Mouse (Mus musculus): ENCODE data around the gene Tapbp. TPM values are rescaled to one million over a fixed set of nuclear protein-coding genes. Genes with fewer than 3 reads are reported as not detected.
A peak's percentile ranks its signal among the peaks of the same experiment; 100 is the strongest.

Tapbp gene
- polyA plus RNA-seq, 1 experiment from 2014 or later, result 29.2 TPM

GRCm38 (mm10) chr17:33917656-33918292, 2.1 kb downstream of the Tapbp start:
- peaks cover 13% of the 10 kb centered on the region for H3K36me3 ChIP-seq (ENCODE audit: control insufficient read depth, insufficient read depth, low read length)
- peaks cover 30% of the 10 kb centered on the region for H3K4me1 ChIP-seq (ENCODE audit: control insufficient read depth, insufficient read depth, low read depth, low read length)
- H3K4me2 ChIP-seq (ENCODE audit: low read length), result no peak overlapping the region
- no peak overlapping the region for H3K9ac ChIP-seq (ENCODE audit: low read depth, low read length)
- 81% methylated on average over 18 of the region's 18 CpGs for WGBS
- no peak overlapping the region for H3K4me3 ChIP-seq (ENCODE audit: low read length)
- ATAC-seq, result no peak
- H3K27ac ChIP-seq (ENCODE audit: low read depth, low read length), result no peak overlapping the region
- H3K27me3 ChIP-seq (replicated peaks; ENCODE audit: control insufficient read depth, insufficient read depth, low read length), result 0 out of 2 replicates have a peak, but pooled peaks cover 3% of the 10 kb centered on the region
- H3K9me3 ChIP-seq (ENCODE audit: control insufficient read depth, low read length), result no peaks in the 10 kb centered on the region

DNA sequence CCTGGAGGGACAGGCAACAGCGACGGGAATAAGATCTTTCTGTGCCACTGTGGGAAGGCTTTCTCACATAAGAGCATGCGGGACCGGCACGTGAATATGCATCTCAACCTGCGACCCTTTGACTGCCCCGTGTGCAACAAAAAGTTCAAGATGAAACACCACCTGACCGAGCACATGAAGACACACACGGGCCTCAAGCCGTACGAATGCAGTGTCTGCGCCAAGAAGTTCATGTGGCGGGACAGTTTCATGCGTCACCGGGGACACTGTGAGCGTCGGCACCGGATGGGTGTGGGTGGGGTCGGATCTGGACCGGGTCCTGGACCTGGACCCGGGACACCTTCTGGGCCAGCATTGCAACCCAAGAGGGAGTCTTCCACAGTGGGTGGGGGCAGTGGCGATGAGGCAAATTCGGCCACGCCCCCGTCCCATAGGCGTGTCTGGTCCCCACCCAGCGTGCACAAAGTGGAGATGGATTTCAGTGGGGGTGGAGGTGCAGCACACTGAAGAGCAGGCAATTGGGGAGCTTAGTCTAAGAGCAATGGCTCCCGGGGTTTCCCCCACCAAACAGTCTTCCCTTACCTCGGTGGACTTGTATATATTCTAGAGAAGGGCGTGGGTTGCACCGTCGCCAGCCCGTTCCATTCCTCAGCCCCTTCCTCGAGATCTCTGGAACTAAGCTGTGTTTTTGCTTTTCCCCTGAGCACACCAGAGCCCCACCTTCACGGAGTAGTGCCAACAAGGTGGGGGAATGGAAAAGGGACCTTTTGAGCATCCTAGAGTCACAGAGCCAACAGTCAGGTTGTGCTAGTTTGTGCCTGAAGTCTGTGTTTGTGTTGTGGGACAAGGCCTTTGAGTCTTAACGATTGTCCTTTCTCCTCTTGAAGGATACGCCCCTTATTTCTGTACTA, 2.8 kb downstream of the Tapbp start:
- peak overlapping the region; percentile 78 for H3K4me2 ChIP-seq (ENCODE audit: low read length)
- no peaks in the 10 kb centered on the region for H3K9me3 ChIP-seq (ENCODE audit: control insufficient read depth, low read length)
- peaks cover 9% of the 10 kb centered on the region for H3K36me3 ChIP-seq (ENCODE audit: control insufficient read depth, insufficient read depth, low read length)
- 59% methylated on average over 37 of the region's 37 CpGs for WGBS
- H3K27ac ChIP-seq (ENCODE audit: low read depth, low read length), result no peak overlapping the region
- peak overlapping the region; percentile 63; the same call in 1 of the 2 replicates for H3K9ac ChIP-seq (ENCODE audit: low read depth, low read length)
- ATAC-seq, result no peak
- H3K27me3 ChIP-seq (replicated peaks; ENCODE audit: control insufficient read depth, insufficient read depth, low read length), result 0 out of 2 replicates have a peak, but pooled peaks cover 3% of the 10 kb centered on the region
- peak overlapping the region; percentile 49 for H3K4me3 ChIP-seq (ENCODE audit: low read length)
- H3K4me1 ChIP-seq (ENCODE audit: control insufficient read depth, insufficient read depth, low read depth, low read length), result peaks cover 30% of the 10 kb centered on the region

DNA sequence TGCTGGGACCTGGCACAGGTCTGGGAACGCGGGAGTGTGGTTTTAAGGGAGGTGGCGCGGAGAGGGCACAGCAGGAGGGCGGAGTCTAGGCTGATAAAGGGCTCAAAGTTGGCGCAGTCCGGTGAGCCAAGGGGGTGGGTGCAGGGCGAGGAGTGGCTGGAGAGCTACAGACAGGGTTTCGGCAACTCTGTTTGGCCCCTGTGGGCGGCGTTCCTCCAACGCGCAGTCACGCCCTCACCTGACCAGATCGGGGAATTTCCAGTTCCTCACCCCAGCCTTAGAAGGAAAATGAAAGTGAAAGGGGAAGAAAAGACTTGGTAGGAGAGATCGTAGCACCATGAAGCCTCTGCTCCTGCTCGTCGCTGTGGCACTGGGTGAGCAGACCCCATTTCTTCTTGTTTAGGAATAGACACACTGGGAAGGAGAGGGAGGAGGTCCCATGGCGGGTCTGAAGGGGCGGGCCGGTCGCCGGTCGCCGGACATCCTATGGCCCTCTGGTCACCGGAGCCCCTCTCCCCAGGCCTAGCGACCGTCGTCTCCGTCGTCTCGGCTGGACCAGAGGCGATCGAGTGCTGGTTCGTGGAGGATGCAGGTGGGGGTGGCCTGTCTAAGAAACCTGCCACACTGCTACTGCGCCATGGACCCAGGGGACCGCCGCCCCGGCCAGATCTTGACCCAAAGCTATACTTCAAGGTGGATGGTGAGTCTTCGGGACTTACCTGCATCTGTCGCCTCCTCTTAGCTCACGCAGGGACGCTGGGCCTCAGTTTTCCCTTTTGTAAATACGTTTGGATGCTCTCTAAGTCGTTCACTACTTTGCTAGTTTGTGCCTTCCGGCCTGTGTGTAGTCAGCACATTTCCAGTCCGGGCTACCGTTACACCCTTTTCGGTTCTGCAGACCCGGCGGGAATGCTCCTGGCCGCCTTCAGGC, 3.9 kb downstream of the Tapbp start:
- H3K4me1 ChIP-seq (ENCODE audit: control insufficient read depth, insufficient read depth, low read depth, low read length), result peaks cover 30% of the 10 kb centered on the region
- no peak for ATAC-seq

DNA sequence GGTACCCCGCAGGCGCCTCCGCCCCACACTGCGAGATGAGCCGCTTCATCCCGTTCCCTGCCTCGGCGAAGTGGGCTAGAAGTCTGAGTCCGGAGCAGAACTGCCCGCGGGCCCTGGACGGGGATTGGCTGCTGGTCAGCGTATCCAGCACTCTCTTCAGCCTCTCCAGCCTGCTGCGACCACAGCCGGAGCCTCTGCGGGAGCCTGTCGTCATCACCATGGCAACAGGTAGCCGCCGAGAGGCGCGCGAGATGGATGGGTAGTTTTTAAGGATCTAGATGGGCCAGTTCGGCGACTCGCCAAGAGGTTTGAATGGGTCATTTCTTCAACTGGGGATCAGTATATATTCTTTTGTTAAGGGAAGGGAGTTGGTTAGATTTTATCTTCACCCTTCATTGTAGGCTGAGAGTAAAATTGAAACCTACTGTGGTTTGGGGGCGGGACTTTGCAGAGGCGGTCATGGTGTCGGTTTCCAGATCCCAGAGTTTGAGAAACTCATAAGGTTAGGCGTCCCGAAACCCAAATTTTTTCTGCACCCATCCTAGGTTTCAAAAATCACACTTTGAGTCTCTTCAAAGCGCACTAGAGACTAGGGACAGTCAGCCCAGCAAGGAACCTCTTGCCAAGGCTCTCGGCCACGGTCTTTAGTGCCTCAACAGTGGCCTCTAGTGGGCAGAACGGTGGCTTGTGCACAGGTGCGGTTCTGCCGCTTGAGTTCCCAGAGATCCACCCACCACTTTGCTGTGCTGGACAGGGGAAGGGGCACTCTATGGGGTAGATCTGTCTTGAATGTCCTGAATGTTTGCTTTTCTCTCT, 4.8 kb downstream of the Tapbp start:
- Histone ChIP-seq H3K27me3 (replicated peaks; ENCODE audit: control insufficient read depth, insufficient read depth, low read length) (0 out of 2 replicates have a peak, but pooled peaks cover 3% of the 10 kb centered on the region), H3K4me1 (ENCODE audit: control insufficient read depth, insufficient read depth, low read depth, low read length) (peaks cover 24% of the 10 kb centered on the region), H3K4me3 (ENCODE audit: low read length) (peak overlapping the region; percentile 49), H3K27ac (ENCODE audit: low read depth, low read length) (peak overlapping the region; percentile 60), H3K36me3 (ENCODE audit: control insufficient read depth, insufficient read depth, low read length) (no peaks in the 10 kb centered on the region), H3K9ac (ENCODE audit: low read depth, low read length) (peak overlapping the region; percentile 63), H3K9me3 (ENCODE audit: control insufficient read depth, low read length) (no peaks in the 10 kb centered on the region), H3K4me2 (ENCODE audit: low read length) (peak overlapping the region; percentile 78)
- ATAC-seq, result no peak
- WGBS, result under 1% methylated on average over 36 of the region's 36 CpGs

More for the DNA sequence above, 3.9 kb downstream of the Tapbp start:
- no peaks in the 10 kb centered on the region for H3K9me3 ChIP-seq (ENCODE audit: control insufficient read depth, low read length)
- H3K27ac ChIP-seq (ENCODE audit: low read depth, low read length), result peak overlapping the region; percentile 60
- H3K27me3 ChIP-seq (replicated peaks; ENCODE audit: control insufficient read depth, insufficient read depth, low read length), result 0 out of 2 replicates have a peak, but pooled peaks cover 3% of the 10 kb centered on the region
- H3K9ac ChIP-seq (ENCODE audit: low read depth, low read length), result peak overlapping the region; percentile 63
- peak overlapping the region; percentile 78 for H3K4me2 ChIP-seq (ENCODE audit: low read length)
- H3K36me3 ChIP-seq (ENCODE audit: control insufficient read depth, insufficient read depth, low read length), result no peaks in the 10 kb centered on the region
- H3K4me3 ChIP-seq (ENCODE audit: low read length), result peak overlapping the region; percentile 49
- WGBS, result 2% methylated on average over 51 of the region's 52 CpGs

DNA sequence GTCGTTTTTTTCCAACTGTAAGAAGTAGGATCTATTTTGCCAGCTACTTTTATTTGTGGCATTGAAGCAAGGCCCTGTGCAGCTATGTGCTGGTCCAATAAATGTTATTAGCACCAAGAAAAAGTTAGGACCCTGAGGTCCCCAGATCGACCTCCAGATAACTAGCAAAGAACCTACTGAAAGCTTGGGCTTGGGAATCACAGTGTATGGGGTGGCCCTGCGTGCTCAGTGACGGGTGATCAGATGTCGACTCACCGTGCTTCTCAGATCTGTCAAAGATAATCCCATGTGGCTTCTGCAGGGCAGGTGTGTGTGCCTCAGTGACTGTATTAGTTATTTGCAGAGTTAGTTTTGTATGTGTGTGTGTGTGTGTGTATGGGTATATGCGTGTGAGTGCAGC, 5.7 kb downstream of the Tapbp start:
- ATAC-seq, result no peak
- H3K4me2 ChIP-seq (ENCODE audit: low read length), result no peak overlapping the region
- WGBS, result 88% methylated on average over 7 of the region's 7 CpGs
- H3K9ac ChIP-seq (ENCODE audit: low read depth, low read length), result no peak overlapping the region
- no peak overlapping the region for H3K4me3 ChIP-seq (ENCODE audit: low read length)
- H3K4me1 ChIP-seq (ENCODE audit: control insufficient read depth, insufficient read depth, low read depth, low read length), result peaks cover 24% of the 10 kb centered on the region
- no peaks in the 10 kb centered on the region for H3K36me3 ChIP-seq (ENCODE audit: control insufficient read depth, insufficient read depth, low read length)
- no peaks in the 10 kb centered on the region for H3K9me3 ChIP-seq (ENCODE audit: control insufficient read depth, low read length)
- no peak overlapping the region for H3K27ac ChIP-seq (ENCODE audit: low read depth, low read length)
- 0 out of 2 replicates have a peak, but pooled peaks cover 3% of the 10 kb centered on the region for H3K27me3 ChIP-seq (replicated peaks; ENCODE audit: control insufficient read depth, insufficient read depth, low read length)

- H3K4me3 ChIP-seq (ENCODE audit: low read length), result no peak overlapping the region
- no peak overlapping the region for H3K9ac ChIP-seq (ENCODE audit: low read depth, low read length)
- 89% methylated on average over 10 of the region's 10 CpGs for WGBS
- no peak overlapping the region for H3K27ac ChIP-seq (ENCODE audit: low read depth, low read length)
- ATAC-seq, result no peak
- no peaks in the 10 kb centered on the region for H3K27me3 ChIP-seq (replicated peaks; ENCODE audit: control insufficient read depth, insufficient read depth, low read length)
- H3K4me2 ChIP-seq (ENCODE audit: low read length), result no peak overlapping the region
- H3K36me3 ChIP-seq (ENCODE audit: control insufficient read depth, insufficient read depth, low read length), result no peaks in the 10 kb centered on the region
- H3K4me1 ChIP-seq (ENCODE audit: control insufficient read depth, insufficient read depth, low read depth, low read length), result peaks cover 13% of the 10 kb centered on the region
- no peaks in the 10 kb centered on the region for H3K9me3 ChIP-seq (ENCODE audit: control insufficient read depth, low read length)
Observed at GRCm38 (mm10) chr17:33924577-33925283, 9.0 kb downstream of the Tapbp start.

DNA sequence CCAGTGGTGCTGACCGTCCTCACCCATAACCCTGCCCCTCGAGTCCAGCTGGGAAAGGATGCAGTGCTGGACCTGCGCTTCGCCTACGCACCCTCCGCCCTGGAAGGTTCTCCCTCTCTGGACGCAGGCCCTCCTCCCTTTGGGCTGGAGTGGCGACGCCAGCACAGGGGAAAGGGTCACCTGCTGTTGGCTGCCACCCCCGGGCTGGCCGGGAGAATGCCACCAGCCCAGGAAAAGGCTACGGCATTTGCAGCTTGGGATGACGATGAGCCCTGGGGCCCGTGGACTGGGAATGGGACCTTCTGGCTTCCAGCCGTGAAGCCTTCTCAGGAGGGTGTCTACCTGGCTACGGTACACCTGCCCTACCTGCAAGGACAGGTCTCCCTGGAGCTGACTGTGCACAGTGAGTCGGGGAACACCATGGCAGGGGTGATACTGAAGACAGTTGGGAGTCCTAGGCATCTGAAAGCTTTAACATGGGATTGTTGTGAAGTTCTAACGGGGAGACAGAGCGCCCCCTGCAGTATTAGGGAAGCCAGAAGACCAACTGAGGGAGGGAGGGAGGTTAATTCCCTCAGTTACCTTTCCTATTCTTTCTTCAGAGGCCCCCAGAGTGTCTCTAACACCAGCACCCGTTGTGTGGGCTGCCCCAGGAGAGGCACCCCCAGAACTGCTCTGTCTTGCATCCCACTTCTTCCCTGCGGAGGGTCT, 9.9 kb downstream of the Tapbp start:
- ATAC-seq, result no peak
- 85% methylated on average over 21 of the region's 21 CpGs for WGBS
- no peaks in the 10 kb centered on the region for H3K9me3 ChIP-seq (ENCODE audit: control insufficient read depth, low read length)

More for the DNA sequence above, 9.9 kb downstream of the Tapbp start:
- Histone ChIP-seq H3K4me3 (ENCODE audit: low read length) (no peak overlapping the region), H3K36me3 (ENCODE audit: control insufficient read depth, insufficient read depth, low read length) (no peaks in the 10 kb centered on the region), H3K27ac (ENCODE audit: low read depth, low read length) (no peak overlapping the region), H3K9ac (ENCODE audit: low read depth, low read length) (no peak overlapping the region), H3K4me2 (ENCODE audit: low read length) (no peak overlapping the region), H3K27me3 (replicated peaks; ENCODE audit: control insufficient read depth, insufficient read depth, low read length) (no peaks in the 10 kb centered on the region), H3K4me1 (ENCODE audit: control insufficient read depth, insufficient read depth, low read depth, low read length) (peaks cover 6% of the 10 kb centered on the region)
